Mouse (Mus musculus) testis, adult 2 months (tissue): ENCODE measurements at regions not wholly inside any gene's neighbourhood (a gene's known extent, or its start where the extent isn't known, plus 50 kb on each side); places are given as distances from the start of the nearest gene placed in this dataset.

Experiments
- CTCF ChIP-seq: fragments of 200-500 bp; IDR thresholded peaks from 2 replicates; pipeline ENCODE4 v1.5.1; 2012; ENCODE audit warnings: low read depth, mild to moderate bottlenecking, inconsistent platforms, low read length, moderate library complexity; ENCODE audit not compliant: control insufficient read depth, insufficient read depth, insufficient replicate concordance
- POLR2A ChIP-seq: fragments of 200-500 bp; IDR thresholded peaks from 2 replicates; pipeline ENCODE4 v1.6.1; 2012; ENCODE audit warnings: low read depth, mild to moderate bottlenecking, inconsistent platforms, low read length, moderate library complexity; ENCODE audit not compliant: control insufficient read depth

DNA sequence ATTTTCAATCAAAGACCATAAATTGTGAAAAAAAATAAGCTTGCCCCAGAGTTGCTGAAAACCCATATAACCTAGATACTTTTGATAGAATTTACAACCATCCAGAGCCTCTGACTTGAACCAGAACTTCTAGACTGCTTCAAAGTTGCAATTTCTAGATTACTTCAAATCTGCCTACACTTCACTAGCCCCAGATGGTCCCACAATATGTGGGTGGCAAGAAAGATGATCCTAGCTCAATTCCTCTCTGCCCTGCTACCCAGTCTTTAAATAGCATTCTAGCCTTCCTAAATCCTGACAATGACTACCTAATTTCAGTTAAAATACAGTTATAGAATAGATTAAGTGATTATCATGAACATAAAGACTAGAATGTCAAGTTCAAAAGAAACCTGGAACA lies 303.6 kb downstream of the Otol1 start:
- TF ChIP-seq CTCF (no peak), POLR2A (no peak)
